ENCODE assay signal across 7 mouse cellular contexts in the genomic region with DNA sequence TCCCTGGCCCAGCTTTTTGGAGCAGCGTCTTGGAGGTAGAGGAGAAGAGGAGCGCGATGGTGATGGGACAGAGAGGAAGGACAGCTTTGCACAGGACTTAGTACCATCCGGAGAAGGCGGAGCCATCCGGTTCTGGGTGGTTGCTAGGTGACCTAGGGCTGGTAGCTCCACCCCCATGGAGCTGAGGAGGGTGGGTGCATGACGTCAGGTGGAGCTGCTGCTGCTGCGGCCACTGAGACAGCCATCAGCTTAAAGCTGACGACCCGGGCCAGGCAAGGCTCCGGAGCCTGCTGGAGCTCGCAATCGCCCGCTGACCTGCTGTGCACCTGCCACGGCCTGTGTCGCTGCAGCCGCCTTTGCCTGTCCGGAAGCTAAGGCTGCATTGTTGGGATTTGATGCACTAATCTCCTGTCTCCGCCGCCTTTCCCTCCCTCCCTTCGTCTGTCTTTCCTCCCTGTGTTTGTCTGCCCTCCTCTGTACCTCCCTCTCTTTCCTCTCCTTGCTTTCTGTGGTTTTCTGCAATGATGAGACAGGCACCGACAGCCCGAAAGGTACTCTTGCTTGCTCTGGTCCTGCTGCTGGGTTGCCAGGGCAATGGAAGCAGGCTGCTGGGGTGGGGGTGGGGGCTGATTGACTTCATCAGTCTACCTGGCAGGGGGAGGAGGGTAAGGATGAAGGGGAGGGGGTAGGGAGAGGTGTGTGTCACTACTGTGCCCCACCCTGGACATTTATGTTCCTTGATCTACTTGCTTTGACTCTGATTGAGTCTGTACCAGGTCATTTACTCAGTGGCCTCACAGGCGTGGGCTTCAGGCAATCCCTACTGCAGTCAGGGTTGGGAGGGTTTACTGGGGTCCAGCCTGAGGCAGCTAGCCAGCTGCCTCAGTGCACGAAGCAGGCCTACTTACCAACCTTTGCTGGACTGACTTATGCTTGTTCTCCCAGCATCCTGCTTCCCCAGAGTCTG. TPM values are rescaled to one million over a fixed set of nuclear protein-coding genes. Genes with fewer than 3 reads are reported as not detected.
DNase-seq lines count a peak whose midpoint lies in the region; ATAC-seq lines count a peak whose summit lies in the region.

No protein-coding gene starts in this region.

- H3K36me3 ChIP-seq in intestine, embryonic 16.5 days (ENCODE audit: control insufficient read depth, insufficient read depth, low read length) = peaks cover 7% of the 10 kb centered on the region

- WGBS in intestine, embryonic 16.5 days = 19% methylated on average over 25 of the region's 25 CpGs

- peak; percentile 62 to 71 for DNase-seq in adrenal gland, postnatal 36 days
- DNase-seq in embryo, embryonic 10 days (ENCODE audit: low spot score) = peak; percentile 92
- peak; percentile 34 to 57 for DNase-seq in heart, adult 18-20 months
- DNase-seq in left cerebral cortex, adult 9 months (ENCODE audit: low spot score in 2 of 2) = peak; percentile 84 to 92
- peak; percentile 91 for DNase-seq in right cerebral cortex, postnatal 25 days

- ATAC-seq in intestine, embryonic 16.5 days = peak; percentile 76
- ATAC-seq in megakaryocyte, adult 5-6 weeks (ENCODE audit: poor library complexity, severe bottlenecking) = 0 out of 2 replicates have a peak, but pooled peaks have one; percentile 43

- peaks cover 6% of the 10 kb centered on the region; the same call in 1 of the 2 replicates for H3K4me1 ChIP-seq in intestine, embryonic 16.5 days (ENCODE audit: control insufficient read depth, insufficient read depth, low read length)

- peak overlapping the region; percentile 13; the same call in 1 of the 2 replicates for H3K4me3 ChIP-seq in intestine, embryonic 16.5 days (ENCODE audit: low read length)

- H3K27ac ChIP-seq in intestine, embryonic 16.5 days (ENCODE audit: low read length) = no peak overlapping the region

- no peaks in the 10 kb centered on the region for H3K9me3 ChIP-seq in intestine, embryonic 16.5 days (ENCODE audit: control insufficient read depth, low read length)

- H3K27me3 ChIP-seq in intestine, embryonic 16.5 days (replicated peaks; ENCODE audit: control insufficient read depth, insufficient read depth, low read length) = no peaks in the 10 kb centered on the region

- H3K9ac ChIP-seq in intestine, embryonic 16.5 days (ENCODE audit: low read depth, low read length) = 0 out of 2 replicates have a peak overlapping the region, but pooled peaks have one; percentile 26

- H3K4me2 ChIP-seq in intestine, embryonic 16.5 days (ENCODE audit: low read depth, low read length) = peak overlapping the region; percentile 33; the same call in 1 of the 2 replicates

RNA-seq across cellular contexts. Expression of a gene that starts 20.5 kb away (rescaled TPM):
- total RNA-seq in adrenal gland, postnatal 36 days (2021) = 100 to 1,000 TPM; 127 to 132 TPM
- 100 to 1,000 TPM; 130 to 133 TPM for total RNA-seq in heart, adult 18-20 months (2021)
- 73.5 and 84.5 TPM in 2 replicates for polyA plus RNA-seq in intestine, embryonic 16.5 days (2015; fragmentation: Nextera tagmentation; extraction: Ambion mirVana)
- 30.6 and 38.8 TPM in 2 replicates for total RNA-seq in megakaryocyte, adult 5-6 weeks (2015)
- total RNA-seq in megakaryocyte, adult 5-6 weeks (2017) = 41.0 and 61.7 TPM in 2 replicates

RNA-seq across cellular contexts. Expression of a gene that starts 30.0 kb away (rescaled TPM):
- under 1 TPM; 0.43 to 0.66 TPM for total RNA-seq in adrenal gland, postnatal 36 days (2021)
- under 1 TPM; 0.12 to 0.18 TPM for total RNA-seq in heart, adult 18-20 months (2021)
- polyA plus RNA-seq in intestine, embryonic 16.5 days (2015; fragmentation: Nextera tagmentation; extraction: Ambion mirVana) = 1.9 and 2.4 TPM in 2 replicates
- total RNA-seq in megakaryocyte, adult 5-6 weeks (2015) = not detected in 2 replicates
- not detected in 2 replicates for total RNA-seq in megakaryocyte, adult 5-6 weeks (2017)

RNA-seq across cellular contexts. Expression of a gene that starts 30.0 kb away (rescaled TPM):
- total RNA-seq in adrenal gland, postnatal 36 days (2021) = 1 to 10 TPM; 1.8 to 3.1 TPM
- total RNA-seq in heart, adult 18-20 months (2021) = 1 to 10 TPM; 1.6 to 1.8 TPM
- 2.9 and 4.6 TPM in 2 replicates for polyA plus RNA-seq in intestine, embryonic 16.5 days (2015; fragmentation: Nextera tagmentation; extraction: Ambion mirVana)
- total RNA-seq in megakaryocyte, adult 5-6 weeks (2015) = not detected in 2 replicates
- total RNA-seq in megakaryocyte, adult 5-6 weeks (2017) = 0.88 TPM in 1 of 2 replicates, not detected in the other

RNA-seq across cellular contexts. Expression of a gene that starts 33.5 kb away (rescaled TPM):
- total RNA-seq in adrenal gland, postnatal 36 days (2021) = under 1 TPM; 0.07 to 0.17 TPM
- under 1 TPM in 1 of 2 experiments, not detected in 1; 0.08 TPM for total RNA-seq in heart, adult 18-20 months (2021)
- 0.56 and 1.2 TPM in 2 replicates for polyA plus RNA-seq in intestine, embryonic 16.5 days (2015; fragmentation: Nextera tagmentation; extraction: Ambion mirVana)
- 0.02 TPM in 1 of 2 replicates, not detected in the other for total RNA-seq in megakaryocyte, adult 5-6 weeks (2015)
- total RNA-seq in megakaryocyte, adult 5-6 weeks (2017) = not detected in 2 replicates

RNA-seq across cellular contexts. Expression of a gene that starts 50.9 kb away (rescaled TPM):
- 10 to 100 TPM in 1 of 2 experiments, 1 to 10 TPM in 1; 5.1 to 14.0 TPM for total RNA-seq in adrenal gland, postnatal 36 days (2021)
- total RNA-seq in heart, adult 18-20 months (2021) = 1 to 10 TPM; 3.5 to 5.9 TPM
- polyA plus RNA-seq in intestine, embryonic 16.5 days (2015; fragmentation: Nextera tagmentation; extraction: Ambion mirVana) = 24.4 and 26.1 TPM in 2 replicates
- 0.52 and 0.67 TPM in 2 replicates for total RNA-seq in megakaryocyte, adult 5-6 weeks (2015)
- total RNA-seq in megakaryocyte, adult 5-6 weeks (2017) = 0.29 and 1.2 TPM in 2 replicates
